Mouse (Mus musculus) lung, adult 2 months (tissue): Measurements from ENCODE around the gene Lingo2.

Experiments used
- CTCF ChIP-seq: fragments of 200-500 bp; IDR thresholded peaks from 2 replicates; pipeline ENCODE4 v1.5.1; 2011; ENCODE audit warnings: mild to moderate bottlenecking, low read length, control low read depth; ENCODE audit not compliant: insufficient read depth
- POLR2A ChIP-seq: fragments of 200-500 bp; IDR thresholded peaks from 2 replicates; pipeline ENCODE4 v1.6.1; 2011; ENCODE audit warnings: low read depth, mild to moderate bottlenecking, control low read depth, low read length, borderline replicate concordance; ENCODE audit errors: extremely low read depth

GRCm38 (mm10) chr4:36325603-36326002 is 625.9 kb downstream of the Lingo2 start:
- TF ChIP-seq POLR2A (no peak), CTCF (no peak)
